ENCODE assay signal across 8 mouse cellular contexts in the genomic region with DNA sequence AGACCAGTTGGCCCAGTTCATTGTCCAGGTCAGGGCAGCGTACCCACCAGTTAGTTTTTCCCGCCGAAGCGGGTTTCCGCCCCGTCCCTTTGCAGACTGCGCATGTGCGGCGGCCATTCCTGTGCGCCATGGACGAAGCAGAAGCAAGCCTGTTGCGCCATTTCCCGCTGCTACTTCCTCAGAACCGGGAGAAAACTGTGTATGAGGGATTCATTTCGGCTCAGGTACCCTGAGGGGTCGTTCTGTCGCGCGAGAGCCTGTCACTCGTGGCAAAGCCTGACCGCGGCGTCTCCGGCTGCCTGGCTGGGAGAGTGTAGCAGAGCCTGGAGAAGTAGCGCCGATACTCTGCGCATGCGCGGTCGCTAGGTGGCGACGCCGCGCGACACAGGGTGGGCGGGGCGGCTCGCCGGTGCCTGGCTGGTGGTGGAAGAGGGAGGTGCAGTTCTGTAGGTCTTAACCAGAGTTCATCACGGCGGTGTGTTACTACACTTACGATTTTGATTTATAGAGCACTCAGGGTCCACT. TPM values are rescaled to one million over a fixed set of nuclear protein-coding genes. Genes with fewer than 3 reads are reported as not detected.
DNase-seq lines count a peak whose midpoint lies in the region; ATAC-seq lines count a peak whose summit lies in the region.

No protein-coding gene starts in this region.

- H3K36me3 ChIP-seq in hindbrain, embryonic 12.5 days, result no peaks in the 10 kb centered on the region

- no peaks in the 10 kb centered on the region for H3K27me3 ChIP-seq in hindbrain, embryonic 12.5 days

- peak overlapping the region; percentile 74 for H3K4me3 ChIP-seq in hindbrain, embryonic 12.5 days

- peak; percentile 100 for ATAC-seq in hindbrain, embryonic 12.5 days (ENCODE audit: low FRiP score)

- no peaks in the 10 kb centered on the region for H3K9me3 ChIP-seq in hindbrain, embryonic 12.5 days (replicated peaks)

- no peaks in the 10 kb centered on the region for H3K4me1 ChIP-seq in hindbrain, embryonic 12.5 days

- peak overlapping the region; percentile 73 for H3K27ac ChIP-seq in hindbrain, embryonic 12.5 days

- peak overlapping the region; percentile 69 for H3K9ac ChIP-seq in hindbrain, embryonic 12.5 days

- DNase-seq in NIH3T3 (ENCODE audit: low read depth), result peak; percentile 98
- DNase-seq in cerebellum, postnatal 10 days, result peak; percentile 96
- peak; percentile 84 to 92 for DNase-seq in frontal cortex, postnatal 10 days (ENCODE audit: low spot score in 2 of 2)
- DNase-seq in layer of hippocampus, postnatal 14 days (ENCODE audit: low spot score in 2 of 2), result peak; percentile 93 to 94
- DNase-seq in lung, postnatal 14 days, result peak; percentile 92
- DNase-seq in retina, adult 2 months (ENCODE audit: low read depth, low spot score), result peak; percentile 88
- peak; percentile 93 for DNase-seq in thymus, postnatal 36 days

- WGBS in hindbrain, embryonic 12.5 days, result under 1% methylated on average over 42 of the region's 42 CpGs

- H3K4me2 ChIP-seq in hindbrain, embryonic 12.5 days (replicated peaks), result peak overlapping the region; percentile 65

RNA-seq across cellular contexts. Expression of a gene that starts 1.2 kb away (rescaled TPM):
- polyA plus RNA-seq in hindbrain, embryonic 12.5 days (2016; fragmentation: Nextera tagmentation; extraction: Ambion mirVana), result 16.1 and 18.4 TPM in 2 replicates
- 10 to 100 TPM in 1 of 2 experiments, 1 to 10 TPM in 1; 7.9 to 11.2 TPM for total RNA-seq in layer of hippocampus, postnatal 14 days (2021)

Comparison
In these comparisons a context has a peak if more than half of its experiments do, and no peak if none do; other contexts are left out.
1. Peak in every context shown above with its lines: DNase-seq, ATAC-seq, H3K4me3 ChIP-seq and H3K27ac ChIP-seq.